Mouse (Mus musculus) adrenal gland, postnatal 25 days (tissue): ENCODE measurements around the gene Alas2. TPM values are rescaled to one million over a fixed set of nuclear protein-coding genes. Genes with fewer than 3 reads are reported as not detected.

Experiments used
- microRNA-seq, 2 experiments: library from miRNA; unstranded; fragments of <30 nt; microRNA quantifications; one replicate each; pipeline ENCODE4 v1.2.0; 2021
- total RNA-seq: library from RNA; stranded (reverse); gene quantifications from 2 replicates; pipeline ENCODE4 v1.2.3, GENCODE M21; 2021

The Alas2 gene
- total RNA-seq, 1 experiment from 2014 or later: 31.0 TPM

Small RNAs within 50 kb of the gene (microRNA-seq; reads per million reads assigned to microRNA genes)
- gene Mir3620: 0 reads per million in 2 experiments

Other genes starting within 250 kb of the Alas2 start
- 27.3 and 28.6 TPM in 2 replicates for gene Tmem29, start 88.2 kb upstream of the Alas2 start, total RNA-seq
- gene Pfkfb1, start 40.9 kb downstream of the Alas2 start, total RNA-seq: 12.1 and 13.2 TPM in 2 replicates
- gene Apex2, start 42.5 kb downstream of the Alas2 start, total RNA-seq: 18.6 and 20.4 TPM in 2 replicates
- 8.2 and 10.2 TPM in 2 replicates for gene Tro, start 110.2 kb downstream of the Alas2 start, total RNA-seq